Mouse (Mus musculus) embryo, embryonic 10.5 days (tissue): ENCODE data around the gene Lyz1.
"Not testable (repeated sequence)": the region's sequence is repeated elsewhere in the genome, so short reads cannot be mapped to it uniquely, and the experiment has no call there.

ENCODE experiments used
- DNase-seq: peaks from one replicate; pipeline ENCODE4 v3.0.0-alpha.2; 2015; ENCODE audit warnings: low spot score

The Lyz1 gene

GRCm38 (mm10) chr10:117287226-117287850 is 5.3 kb downstream of the Lyz1 start:
- DNase-seq = no peak

- no peak for DNase-seq
Observed at GRCm38 (mm10) chr10:117286366-117286970, 6.2 kb downstream of the Lyz1 start.

GRCm38 (mm10) chr10:117285584-117285983 is 7.1 kb downstream of the Lyz1 start:
- DNase-seq = not testable (repeated sequence)

GRCm38 (mm10) chr10:117284578-117285520 is 7.8 kb downstream of the Lyz1 start:
- no peak for DNase-seq

GRCm38 (mm10) chr10:117283871-117284577 is 8.6 kb downstream of the Lyz1 start:
- no peak for DNase-seq

GRCm38 (mm10) chr10:117283196-117283595 is 9.5 kb downstream of the Lyz1 start:
- DNase-seq = not testable (repeated sequence)

GRCm38 (mm10) chr10:117282551-117282950 is 10.1 kb downstream of the Lyz1 start:
- DNase-seq = no peak

GRCm38 (mm10) chr10:117282049-117282448 is 10.6 kb downstream of the Lyz1 start, which contains the start of gene Lyz2:
TSS of gene Lyz2 (minus strand) at chr10:117282321.
- no peak for DNase-seq

GRCm38 (mm10) chr10:117281381-117281920 is 11.2 kb downstream of the Lyz1 start:
- DNase-seq = no peak

GRCm38 (mm10) chr10:117280000-117280399 is 12.7 kb downstream of the Lyz1 start:
- DNase-seq = no peak

GRCm38 (mm10) chr10:117278510-117278909 is 14.2 kb downstream of the Lyz1 start:
- DNase-seq = not testable (repeated sequence)

GRCm38 (mm10) chr10:117277779-117278178 is 14.9 kb downstream of the Lyz1 start:
- not testable (repeated sequence) for DNase-seq

GRCm38 (mm10) chr10:117275681-117276369 is 16.8 kb downstream of the Lyz1 start:
- DNase-seq = no peak

GRCm38 (mm10) chr10:117274645-117275044 is 18.0 kb downstream of the Lyz1 start:
- DNase-seq = not testable (repeated sequence)

- DNase-seq = peak; percentile 29
Observed at GRCm38 (mm10) chr10:117272023-117272422, 20.6 kb downstream of the Lyz1 start.

- peak; percentile 7 for DNase-seq
Observed at GRCm38 (mm10) chr10:117259870-117260269, 32.8 kb downstream of the Lyz1 start.

- no peak for DNase-seq
Observed at GRCm38 (mm10) chr10:117238603-117239002, 54.1 kb downstream of the Lyz1 start, which contains the start of gene 9530003J23Rik. TSS of gene 9530003J23Rik (minus strand) at chr10:117238703.
